Mouse (Mus musculus): ENCODE results near the gene Ftcd.

- TF ChIP-seq POLR2A (IDR thresholded peaks at IDR 0.05; ENCODE audit: borderline replicate concordance, control insufficient read depth, low read depth, low read length) (no peak), CTCF (IDR thresholded peaks at IDR 0.05; ENCODE audit: control insufficient read depth, insufficient read depth, low read length) (no peak)
Observed at GRCm38 (mm10) chr10:76537619-76538018, 37.8 kb upstream of the Ftcd start.
